ENCODE assay signal across 8 mouse cellular contexts in the genomic region with DNA sequence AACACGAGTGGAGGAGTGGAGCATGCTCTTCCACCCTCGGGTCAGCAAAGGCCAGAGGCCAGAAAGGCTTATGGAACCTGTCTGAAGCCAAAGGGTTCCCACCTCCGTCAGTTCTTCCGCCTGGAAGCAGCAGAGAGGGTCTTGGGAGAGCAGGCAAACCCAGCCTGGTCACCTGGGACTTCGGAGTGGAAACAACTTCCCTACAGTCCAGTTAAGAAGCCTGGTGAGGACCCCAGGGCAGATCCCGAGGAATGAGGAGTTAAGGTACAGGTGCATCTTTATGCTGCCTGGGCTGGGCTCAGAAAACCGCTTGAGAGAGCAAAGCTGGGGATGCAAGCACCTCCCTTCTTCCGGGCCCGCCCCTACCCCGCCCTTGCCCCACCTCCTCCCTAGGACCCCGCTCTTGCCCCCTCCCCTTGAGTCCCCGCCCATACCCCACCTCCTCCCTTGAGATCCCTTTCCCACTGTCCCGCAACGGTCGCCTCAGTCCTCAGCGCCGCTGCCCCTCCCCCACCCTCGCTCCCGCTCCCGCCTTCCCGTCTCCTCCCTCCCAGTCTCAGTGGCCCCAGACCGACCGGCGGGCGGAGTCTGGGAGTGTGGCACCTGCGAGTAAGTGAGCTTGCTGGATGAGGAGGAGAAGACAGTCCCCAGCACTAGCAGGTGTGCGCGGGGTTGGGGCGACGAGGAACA. TPM values are rescaled to one million over a fixed set of nuclear protein-coding genes. Genes with fewer than 3 reads are reported as not detected.
DNase-seq lines count a peak whose midpoint lies in the region; ATAC-seq and TF ChIP-seq lines count a peak whose summit lies in the region.

A gene (plus strand): TSS at position 450 of the 690 bp plus-strand sequence.

- H3K4me2 ChIP-seq in hindbrain, embryonic 15.5 days, result peak within 1 kb of the TSS; percentile 78
- H3K4me2 ChIP-seq in stomach, embryonic 14.5 days (replicated peaks; ENCODE audit: low read depth, low read length), result peak within 1 kb of the TSS; percentile 60

- under 1% methylated on average over 29 of the region's 30 CpGs for WGBS in cerebellum, adult 2 months
- under 1% methylated on average over 30 of the region's 30 CpGs for WGBS in hindbrain, embryonic 15.5 days
- 1% methylated on average over 29 of the region's 30 CpGs for WGBS in stomach, embryonic 14.5 days

- H3K9me3 ChIP-seq in hindbrain, embryonic 15.5 days, result no peaks in the 10 kb centered on the region
- H3K9me3 ChIP-seq in stomach, embryonic 14.5 days (ENCODE audit: control insufficient read depth, low read depth, low read length), result no peaks in the 10 kb centered on the region

- H3K4me3 ChIP-seq in cerebellum, adult 2 months (replicated peaks; ENCODE audit: insufficient read depth, low read depth, low read length), result peak within 1 kb of the TSS; percentile 85
- peak within 1 kb of the TSS; percentile 62 for H3K4me3 ChIP-seq in hindbrain, embryonic 15.5 days
- H3K4me3 ChIP-seq in stomach, embryonic 14.5 days (ENCODE audit: low read depth, low read length), result peak within 1 kb of the TSS; percentile 45

- H3K36me3 ChIP-seq in hindbrain, embryonic 15.5 days, result no peaks in the 10 kb centered on the region
- H3K36me3 ChIP-seq in stomach, embryonic 14.5 days (ENCODE audit: control insufficient read depth, insufficient read depth, low read length), result no peaks in the 10 kb centered on the region

- H3K9ac ChIP-seq in hindbrain, embryonic 15.5 days, result peak within 1 kb of the TSS; percentile 61
- H3K9ac ChIP-seq in stomach, embryonic 14.5 days (replicated peaks; ENCODE audit: low read depth, low read length), result no peak within 1 kb of the TSS

- TF ChIP-seq POLR2A in cerebellum, adult 2 months (IDR thresholded peaks at IDR 0.05; ENCODE audit: borderline replicate concordance, insufficient read depth, low read length), result peak; percentile 19; the same call in 1 of the 2 replicates

- no peak for TF ChIP-seq CTCF in cerebellum, adult 2 months (IDR thresholded peaks at IDR 0.05; ENCODE audit: borderline replicate concordance, insufficient read depth, low read depth, low read length)

- peak; percentile 77 for ATAC-seq in hindbrain, embryonic 15.5 days (ENCODE audit: low FRiP score, low read depth)
- ATAC-seq in megakaryocyte progenitor cell, adult 5-6 weeks (replicated peaks; ENCODE audit: poor library complexity), result peak; percentile 54
- peak; percentile 75 for ATAC-seq in stomach, embryonic 14.5 days (ENCODE audit: insufficient number of reproducible peaks, insufficient read depth, low FRiP score, low read depth)

- H3K4me1 ChIP-seq in cerebellum, adult 2 months (ENCODE audit: control insufficient read depth, insufficient read depth, low read length), result peaks cover 31% of the 10 kb centered on the region
- H3K4me1 ChIP-seq in hindbrain, embryonic 15.5 days (replicated peaks), result peaks cover 28% of the 10 kb centered on the region
- H3K4me1 ChIP-seq in stomach, embryonic 14.5 days (ENCODE audit: control insufficient read depth, insufficient read depth, low read length), result 0 out of 2 replicates have a peak, but pooled peaks cover 4% of the 10 kb centered on the region

- H3K27ac ChIP-seq in cerebellum, adult 2 months (ENCODE audit: insufficient read depth, low read length), result peak within 1 kb of the TSS; percentile 94
- H3K27ac ChIP-seq in hindbrain, embryonic 15.5 days (replicated peaks), result peak within 1 kb of the TSS; percentile 61
- no peak within 1 kb of the TSS for H3K27ac ChIP-seq in stomach, embryonic 14.5 days (ENCODE audit: low read length)

- H3K27me3 ChIP-seq in cerebellum, adult 2 months (ENCODE audit: control insufficient read depth, insufficient read depth, low read length), result no peaks in the 10 kb centered on the region
- H3K27me3 ChIP-seq in hindbrain, embryonic 15.5 days, result no peaks in the 10 kb centered on the region
- H3K27me3 ChIP-seq in stomach, embryonic 14.5 days (ENCODE audit: control insufficient read depth, insufficient read depth, low read length), result 0 out of 2 replicates have a peak, but pooled peaks cover 2% of the 10 kb centered on the region

- intact Hi-C loops in left cerebral cortex, postnatal 25 days (cut with DNase I), result no loop called here

- peak in 1 of 2 experiments; percentile 26 for DNase-seq in left cerebral cortex, adult 18-20 months (ENCODE audit: low spot score in 2 of 2)
- no peak for DNase-seq in left cerebral cortex, adult 9 months (ENCODE audit: low spot score in 2 of 2)
- peak; percentile 80 to 82 for DNase-seq in cerebellum, adult 2 months
- DNase-seq in gastrocnemius, adult 18-20 months (ENCODE audit: low spot score), result no peak
- DNase-seq in left cerebral cortex, postnatal 25 days (ENCODE audit: low spot score in 2 of 2), result peak in 1 of 2 experiments; percentile 23

RNA-seq across cellular contexts. Expression of the gene that starts here (rescaled TPM):
- 100 to 1,000 TPM; 239 to 243 TPM for total RNA-seq in left cerebral cortex, adult 18-20 months (2021)
- polyA plus RNA-seq in cerebellum, adult 2 months (2012; rRNA removed), result 150 and 158 TPM in 2 replicates
- total RNA-seq in gastrocnemius, adult 18-20 months (2021), result 10 to 100 TPM; 21.3 to 32.8 TPM
- polyA plus RNA-seq in hindbrain, embryonic 15.5 days (2015; fragmentation: Nextera tagmentation; extraction: Ambion mirVana), result 146 and 155 TPM in 2 replicates
- total RNA-seq in left cerebral cortex, postnatal 25 days (2021), result 100 to 1,000 TPM; 241 to 256 TPM
- total RNA-seq in megakaryocyte progenitor cell, adult 5-6 weeks (2015), result 7.6 and 8.8 TPM in 2 replicates
- total RNA-seq in megakaryocyte progenitor cell, adult 5-6 weeks (2017), result 19.9 and 20.2 TPM in 2 replicates
- 20.7 and 24.5 TPM in 2 replicates for polyA plus RNA-seq in stomach, embryonic 14.5 days (2014; fragmentation: Nextera tagmentation; extraction: Ambion mirVana)

Comparison
In these comparisons a context has a peak if more than half of its experiments do, and no peak if none do; other contexts are left out.
1. RNA of the gene that starts here (total RNA-seq): 241 to 256 TPM in left cerebral cortex, postnatal 25 days and 239 to 243 TPM in left cerebral cortex, adult 18-20 months; 21.3 to 32.8 TPM in gastrocnemius, adult 18-20 months and 7.6 to 20.2 TPM in megakaryocyte progenitor cell, adult 5-6 weeks; every median in the first group is over 4 times any median in the second.
2. DNase-seq: peak in cerebellum, adult 2 months (2 of 2); none in left cerebral cortex, adult 9 months (0 of 2) and gastrocnemius, adult 18-20 months (single experiment).
3. Peak in every context shown above with its lines, with median percentiles within 50 percentile points of each other: H3K4me3 ChIP-seq and ATAC-seq.